Mouse (Mus musculus): ENCODE results near the gene Fgfr2.

DNA sequence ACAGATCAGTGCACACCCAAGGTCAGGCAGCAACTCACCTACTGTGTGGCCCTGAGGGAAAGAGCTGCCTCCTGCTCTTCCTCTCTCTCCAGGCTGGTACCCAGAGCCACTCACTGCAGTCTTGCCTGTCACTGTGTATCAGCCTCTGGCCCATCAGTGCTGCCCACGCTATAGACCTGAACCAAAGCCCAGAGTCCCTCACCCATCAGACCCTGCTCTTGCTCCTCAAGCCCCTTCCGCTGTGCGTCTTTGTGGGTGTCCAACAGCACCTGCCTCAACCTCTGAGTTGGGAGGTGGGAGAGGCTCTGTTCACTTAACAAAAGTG lies 835.8 kb downstream of the Fgfr2 start:
- TF ChIP-seq POLR2A (IDR thresholded peaks at IDR 0.05; ENCODE audit: insufficient read length, low read depth): no peak
- no peak for TF ChIP-seq MAX (IDR thresholded peaks at IDR 0.05; ENCODE audit: low read depth)
- TF ChIP-seq USF1 (IDR thresholded peaks at IDR 0.05; ENCODE audit: low read depth): no peak
